Mouse (Mus musculus): ENCODE measurements around the gene Auh. TPM values are rescaled to one million over a fixed set of nuclear protein-coding genes. Genes with fewer than 3 reads are reported as not detected.

Gene Auh
- total and polyA plus RNA-seq, 3 experiments: 68.5 to 191 (median 74.1) TPM

- dilution Hi-C loops (cut with MboI; ENCODE audit: extremely low pct_ligation_motif_present, extremely low pct_unique_long_range_greater_than_20kb, low sequenced_read_pairs): no loop called here
- peaks cover 6 to 40% of the 10 kb centered on the region in 2 experiments for H3K36me3 ChIP-seq (replicated peaks in 1 of 2; ENCODE audit: control insufficient read depth in 1 of 2, insufficient read depth in 1 of 2, low read length in 1 of 2)
Measured at GRCm38 (mm10) chr13:52860006-52860685, 69.3 kb downstream of the Auh start.

DNA sequence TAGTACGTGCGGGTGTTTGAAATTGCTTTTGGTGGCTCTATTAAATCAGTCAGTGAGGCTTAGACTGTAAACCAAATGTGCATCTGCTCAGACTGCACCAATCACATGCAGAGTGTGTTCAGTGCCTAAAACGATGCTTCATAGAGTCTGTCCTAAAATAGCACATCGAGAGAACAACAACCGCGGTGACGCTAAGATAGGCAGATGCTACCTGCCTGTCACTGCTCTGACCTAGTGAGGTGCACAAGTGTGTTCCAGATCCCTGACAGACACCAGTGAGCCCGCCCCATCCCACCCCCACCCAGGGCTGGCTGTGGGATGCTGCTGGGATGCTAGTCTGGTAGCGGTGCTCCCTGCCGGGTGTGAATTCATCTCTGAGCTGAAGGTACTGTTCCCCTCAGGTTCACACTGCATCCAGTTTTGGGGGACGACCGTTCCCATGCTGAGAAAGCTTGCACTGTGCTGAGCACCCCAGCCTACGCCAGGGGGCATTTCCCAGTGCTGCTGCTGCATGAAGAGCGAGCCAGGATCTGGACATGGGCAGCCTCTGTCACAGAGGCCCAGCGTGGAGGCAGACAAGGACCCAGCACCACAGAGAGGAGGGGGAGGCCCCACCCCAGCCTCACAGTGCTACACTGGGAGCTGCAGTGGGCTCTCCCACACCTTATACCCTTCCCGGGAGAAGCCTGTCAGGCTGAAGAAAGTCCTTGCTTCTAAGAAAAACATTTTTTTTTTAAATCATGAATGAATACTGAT, 70.2 kb downstream of the Auh start:
- H3K4me3 ChIP-seq (replicated peaks in 1 of 3; ENCODE audit: low read depth in 2 of 3, low read length in 2 of 3, poor library complexity in 1 of 3): no peak overlapping the region
- dilution Hi-C loops (cut with MboI; ENCODE audit: extremely low pct_ligation_motif_present, extremely low pct_unique_long_range_greater_than_20kb, low sequenced_read_pairs): no loop called here
- H3K4me2 ChIP-seq (ENCODE audit: insufficient read depth, low read depth, poor library complexity, severe bottlenecking): no peak overlapping the region
- H3K27me3 ChIP-seq (replicated peaks): no peaks in the 10 kb centered on the region
- in situ Hi-C loops (cut with MboI; ENCODE audit: low pct_ligation_motif_present, low pct_unique_long_range_greater_than_20kb, low sequenced_read_pairs): loop anchor here (10.0 kb wide), 1 partner anchor 116 kb away; no protein-coding TSS in a partner anchor
- peaks cover 3 to 9% of the 10 kb centered on the region in 2 experiments; a peak in 1 of 4 replicates for H3K4me1 ChIP-seq (ENCODE audit: control insufficient read depth in 1 of 2, insufficient read depth in 2 of 2)
- no peak for DNase-seq (ENCODE audit: extremely low read depth)
- TF ChIP-seq BHLHE40 (IDR thresholded peaks at IDR 0.05; ENCODE audit: low read depth, low read length): no peak
- no peak for TF ChIP-seq USF2 (conservative IDR thresholded peaks at IDR 0.05; ENCODE audit: low read depth, low read length)
- no peak for TF ChIP-seq ZNF384 (IDR thresholded peaks at IDR 0.05; ENCODE audit: low read depth, low read length)
- no peak for TF ChIP-seq IRF4 (IDR thresholded peaks at IDR 0.05; ENCODE audit: low read depth, low read length)
- no peak for TF ChIP-seq PAX5 (IDR thresholded peaks at IDR 0.05; ENCODE audit: low read length)
- H3K27ac ChIP-seq (ENCODE audit: insufficient read depth, low read depth): no peak overlapping the region
- H3K79me2 ChIP-seq (replicated peaks; ENCODE audit: control insufficient read depth, extremely low read depth, insufficient read depth, poor library complexity, severe bottlenecking): no peaks in the 10 kb centered on the region
- H3K9me3 ChIP-seq (replicated peaks; ENCODE audit: low read length): no peaks in the 10 kb centered on the region
- H3K36me3 ChIP-seq (replicated peaks in 1 of 2; ENCODE audit: control insufficient read depth in 1 of 2, insufficient read depth in 1 of 2, low read length in 1 of 2): peaks cover 5 to 39% of the 10 kb centered on the region in 2 experiments
- H3K9ac ChIP-seq (ENCODE audit: insufficient read depth, low read depth): no peak overlapping the region

More at GRCm38 (mm10) chr13:52860006-52860685, 69.3 kb downstream of the Auh start:
- DNase-seq (ENCODE audit: extremely low read depth): no peak
- H3K9ac ChIP-seq (ENCODE audit: insufficient read depth, low read depth): no peak overlapping the region
- no peaks in the 10 kb centered on the region for H3K79me2 ChIP-seq (replicated peaks; ENCODE audit: control insufficient read depth, extremely low read depth, insufficient read depth, poor library complexity, severe bottlenecking)
- in situ Hi-C loops (cut with MboI; ENCODE audit: low pct_ligation_motif_present, low pct_unique_long_range_greater_than_20kb, low sequenced_read_pairs): no loop called here
- TF ChIP-seq MAZ (IDR thresholded peaks at IDR 0.05; ENCODE audit: low read depth, low read length) (no peak), TCF12 (IDR thresholded peaks at IDR 0.05; ENCODE audit: low read depth, low read length) (no peak), ZC3H11A (IDR thresholded peaks at IDR 0.05; ENCODE audit: low read depth, low read length) (no peak), CHD2 (IDR thresholded peaks at IDR 0.05; ENCODE audit: low read length) (no peak), ZNF384 (IDR thresholded peaks at IDR 0.05; ENCODE audit: low read depth, low read length) (no peak), RAD21 (IDR thresholded peaks at IDR 0.05; ENCODE audit: low read depth, low read length) (no peak), ZKSCAN1 (IDR thresholded peaks at IDR 0.05; ENCODE audit: borderline replicate concordance, low read depth, low read length) (no peak), E2F4 (IDR thresholded peaks at IDR 0.05; ENCODE audit: insufficient replicate concordance, low read depth, low read length) (no peak), MAFK (IDR thresholded peaks at IDR 0.05; ENCODE audit: insufficient replicate concordance, low read length) (no peak), MXI1 (IDR thresholded peaks at IDR 0.05; ENCODE audit: low read depth, low read length) (no peak), BHLHE40 (IDR thresholded peaks at IDR 0.05; ENCODE audit: low read depth, low read length) (no peak), USF1 (IDR thresholded peaks at IDR 0.05; ENCODE audit: low read depth, low read length) (no peak), PAX5 (IDR thresholded peaks at IDR 0.05; ENCODE audit: low read length) (no peak), JUND (conservative IDR thresholded peaks at IDR 0.05; ENCODE audit: low read depth, low read length) (no peak), EP300 (IDR thresholded peaks at IDR 0.05; ENCODE audit: low read length) (no peak)
- no peak overlapping the region for H3K27ac ChIP-seq (ENCODE audit: insufficient read depth, low read depth)
- peaks cover 3 to 9% of the 10 kb centered on the region in 2 experiments; a peak in 1 of 4 replicates for H3K4me1 ChIP-seq (ENCODE audit: control insufficient read depth in 1 of 2, insufficient read depth in 2 of 2)
- no peak overlapping the region for H3K4me3 ChIP-seq (replicated peaks in 1 of 3; ENCODE audit: low read depth in 2 of 3, low read length in 2 of 3, poor library complexity in 1 of 3)
- H3K27me3 ChIP-seq (replicated peaks): no peaks in the 10 kb centered on the region
- H3K4me2 ChIP-seq (ENCODE audit: insufficient read depth, low read depth, poor library complexity, severe bottlenecking): no peak overlapping the region
- H3K9me3 ChIP-seq (replicated peaks; ENCODE audit: low read length): no peaks in the 10 kb centered on the region
